Mouse (Mus musculus) hindbrain, embryonic 14.5 days (tissue): Measurements from ENCODE around the gene 4930404N11Rik. TPM values are rescaled to one million over a fixed set of nuclear protein-coding genes. Genes with fewer than 3 reads are reported as not detected.

Source experiments
- ATAC-seq: fragments of 200-750 bp; cut with Nextera tagmentation; 2 replicates; pipeline ENCODE4 v1.8.0; 2017; ENCODE audit warnings: moderate number of reproducible peaks, mild to moderate bottlenecking, moderate TSS enrichment, moderate library complexity; ENCODE audit not compliant: low FRiP score
- DNase-seq: peaks from one replicate; pipeline ENCODE4 v3.0.0-alpha.2; 2015; ENCODE audit warnings: low spot score
- H3K27ac ChIP-seq: fragments of 300-500 bp; sonication (generic); 2 replicates; pipeline ENCODE4 v1.5.1; 2014; ENCODE audit warnings: mild to moderate bottlenecking, moderate library complexity
- H3K27me3 ChIP-seq: fragments of 300-500 bp; sonication (generic); 2 replicates; pipeline ENCODE4 v1.6.1; 2014; ENCODE audit warnings: mild to moderate bottlenecking, low read length, mixed read lengths; ENCODE audit not compliant: control insufficient read depth, insufficient read depth
- H3K36me3 ChIP-seq: fragments of 300-500 bp; sonication (generic); replicated peaks from 2 replicates; pipeline ENCODE4 v1.6.1; 2014; ENCODE audit not compliant: control insufficient read depth, insufficient read depth
- H3K4me1 ChIP-seq: fragments of 300-500 bp; sonication (generic); replicated peaks from 2 replicates; pipeline ENCODE4 v1.6.1; 2014; ENCODE audit warnings: antibody characterized with exemption, low read length, mixed read lengths; ENCODE audit not compliant: control insufficient read depth, insufficient read depth
- H3K4me2 ChIP-seq: fragments of 300-500 bp; sonication (generic); replicated peaks from 2 replicates; pipeline ENCODE4 v1.6.1; 2014; ENCODE audit warnings: mild to moderate bottlenecking, moderate library complexity
- H3K4me3 ChIP-seq: fragments of 300-500 bp; sonication (generic); replicated peaks from 2 replicates; pipeline ENCODE4 v1.5.1; 2014; ENCODE audit warnings: mild to moderate bottlenecking, low read length
- H3K9ac ChIP-seq: fragments of 300-500 bp; sonication (generic); 2 replicates; pipeline ENCODE4 v1.6.1; 2014
- H3K9me3 ChIP-seq: fragments of 300-500 bp; sonication (generic); 2 replicates; pipeline ENCODE4 v1.6.1; 2016; ENCODE audit warnings: low read length; ENCODE audit not compliant: control insufficient read depth
- WGBS: fragments of 180-500 bp; shearing (Covaris S2); extraction: QIAGEN DNeasy Blood & Tissue Kit; methylation state at CpG from one replicate; pipeline ENCODE4 v1.1.7; 2014; 5-methylcytosine and 5-hydroxymethylcytosine counted together
- polyA plus RNA-seq: library from polyadenylated mRNA; unstranded; fragments of >200 nt; fragmentation: Nextera tagmentation; extraction: Ambion mirVana; gene quantifications from 2 replicates; pipeline ENCODE4 v1.2.1, GENCODE M21; 2014

The 4930404N11Rik gene
- polyA plus RNA-seq, 1 experiment from 2014 or later: 0.59 TPM

DNA sequence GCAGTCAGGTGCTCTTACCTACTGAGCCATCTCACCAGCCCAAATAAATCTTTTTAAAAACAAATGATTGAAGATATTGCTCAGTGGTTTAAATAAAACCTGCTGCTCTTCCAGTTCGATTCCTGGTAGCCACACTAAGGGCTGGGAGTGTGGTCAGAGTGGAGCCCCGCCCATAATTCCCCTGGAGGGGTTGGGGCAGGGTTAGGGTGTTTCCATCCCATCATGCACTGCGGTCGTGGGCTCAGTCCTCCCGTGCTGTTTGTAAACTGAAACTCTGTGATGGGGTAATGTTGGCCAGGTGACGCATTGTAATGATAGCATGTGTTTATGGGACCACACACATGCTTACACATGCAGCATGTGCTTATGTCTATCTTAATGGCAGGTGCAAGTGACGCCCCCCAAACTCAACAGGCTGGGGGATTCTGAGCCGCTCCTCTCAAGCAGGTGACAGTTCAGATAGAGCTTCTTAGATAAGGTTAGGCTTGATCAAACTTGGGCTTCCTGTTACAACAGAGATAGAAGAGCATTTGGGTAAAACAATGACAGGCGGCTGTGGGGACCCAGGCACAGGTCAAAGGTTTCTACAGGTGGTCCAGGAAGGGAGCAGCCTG lies 13.8 kb downstream of the 4930404N11Rik start:
- Histone ChIP-seq H3K27ac (no peak overlapping the region), H3K9me3 (no peaks in the 10 kb centered on the region), H3K9ac (no peak overlapping the region), H3K4me3 (no peak overlapping the region; the same call in 1 of the 2 replicates), H3K4me1 (peaks cover 11% of the 10 kb centered on the region), H3K36me3 (no peaks in the 10 kb centered on the region), H3K4me2 (no peak overlapping the region), H3K27me3 (peaks cover 7% of the 10 kb centered on the region)
- DNase-seq: no peak
- WGBS: 30% methylated on average over 9 of the region's 9 CpGs
- ATAC-seq: no peak

- Histone ChIP-seq H3K4me3 (peak within 1 kb of the TSS; percentile 61), H3K4me1 (peaks cover 10% of the 10 kb centered on the region; the same call in 1 of the 2 replicates), H3K27ac (0 out of 2 replicates have a peak within 1 kb of the TSS, but pooled peaks have one; percentile 43), H3K9me3 (no peaks in the 10 kb centered on the region), H3K9ac (peak within 1 kb of the TSS; percentile 62), H3K4me2 (peak within 1 kb of the TSS; percentile 89), H3K27me3 (peaks cover 10% of the 10 kb centered on the region), H3K36me3 (no peaks in the 10 kb centered on the region)
- ATAC-seq: peak; percentile 96
- DNase-seq: peak; percentile 98
- under 1% methylated on average over 54 of the region's 54 CpGs for WGBS
Observed at GRCm38 (mm10) chr10:81350351-81351063, 15.1 kb downstream of the 4930404N11Rik start, which contains the start of gene Hmg20b. Hmg20b (minus strand) TSS chr10:81350480.

DNA sequence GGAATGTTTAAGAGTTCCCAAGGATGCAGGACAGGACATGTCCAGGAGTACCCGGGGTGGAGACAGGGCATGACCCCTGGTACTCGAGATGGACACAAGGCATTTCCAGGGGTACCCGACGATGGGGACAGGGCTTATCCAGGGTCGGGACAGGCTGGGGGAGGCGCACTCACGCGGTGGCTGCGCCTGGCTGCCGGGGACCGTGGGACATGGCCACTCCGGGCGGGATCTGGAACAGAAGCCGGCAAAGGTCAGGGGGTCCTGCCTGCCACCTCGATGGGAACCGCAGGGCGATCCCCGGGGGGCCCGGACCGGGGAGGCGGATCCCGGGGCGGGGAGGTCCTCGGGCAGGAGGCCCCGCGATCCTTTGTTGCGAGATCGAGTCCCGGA lies 15.7 kb downstream of the 4930404N11Rik start:
- no peak overlapping the region for H3K27ac ChIP-seq
- H3K36me3 ChIP-seq: no peaks in the 10 kb centered on the region
- DNase-seq (no peak), ATAC-seq (peak; percentile 8; the same call in 1 of the 2 replicates)
- peak overlapping the region; percentile 61 for H3K4me3 ChIP-seq
- peak overlapping the region; percentile 89 for H3K4me2 ChIP-seq
- under 1% methylated on average over 29 of the region's 29 CpGs for WGBS
- H3K9me3 ChIP-seq: no peaks in the 10 kb centered on the region
- H3K9ac ChIP-seq: peak overlapping the region; percentile 62
- H3K4me1 ChIP-seq: peaks cover 10% of the 10 kb centered on the region; the same call in 1 of the 2 replicates
- H3K27me3 ChIP-seq: peaks cover 15% of the 10 kb centered on the region

DNA sequence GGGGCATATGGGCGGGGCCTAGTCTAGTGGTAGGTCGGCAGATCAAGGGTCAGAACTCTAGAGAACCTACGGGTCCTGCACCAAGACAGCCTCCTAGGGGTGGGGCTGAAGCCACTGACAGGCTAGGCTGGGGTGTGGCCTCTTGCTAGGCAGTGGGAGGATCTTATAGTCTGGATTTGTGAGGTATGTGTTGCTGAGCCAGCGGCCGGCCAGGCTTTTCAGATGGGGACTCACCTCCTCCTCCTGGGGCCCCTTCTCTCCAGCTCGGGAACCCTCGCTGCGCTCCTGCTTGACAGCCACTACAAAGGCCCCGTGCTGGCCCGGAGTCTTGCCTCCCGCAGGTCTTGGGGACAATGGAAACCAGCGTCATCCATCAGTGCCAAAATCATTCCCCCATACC lies 16.5 kb downstream of the 4930404N11Rik start:
- no peak for ATAC-seq
- Histone ChIP-seq H3K9ac (no peak overlapping the region), H3K4me2 (peak overlapping the region; percentile 89), H3K4me3 (peak overlapping the region; percentile 61), H3K27me3 (peaks cover 23% of the 10 kb centered on the region), H3K9me3 (no peaks in the 10 kb centered on the region), H3K4me1 (peaks cover 10% of the 10 kb centered on the region; the same call in 1 of the 2 replicates), H3K27ac (no peak overlapping the region), H3K36me3 (no peaks in the 10 kb centered on the region)
- no peak for DNase-seq
- WGBS: 10% methylated on average over 12 of the region's 12 CpGs

- ATAC-seq: no peak
- H3K9ac ChIP-seq: 0 out of 2 replicates have a peak overlapping the region, but pooled peaks have one; percentile 1
Observed at GRCm38 (mm10) chr10:81346453-81347067, 19.1 kb downstream of the 4930404N11Rik start.

GRCm38 (mm10) chr10:81345162-81345534 lies 20.5 kb downstream of the 4930404N11Rik start:
- peaks cover 55% of the 10 kb centered on the region for H3K27me3 ChIP-seq
- 85% methylated on average over 4 of the region's 4 CpGs for WGBS
- no peak overlapping the region for H3K9ac ChIP-seq
- H3K4me1 ChIP-seq: peaks cover 16% of the 10 kb centered on the region
- ATAC-seq (no peak), DNase-seq (no peak)
- H3K9me3 ChIP-seq: no peaks in the 10 kb centered on the region
- H3K4me2 ChIP-seq: no peak overlapping the region
- H3K36me3 ChIP-seq: no peaks in the 10 kb centered on the region
- H3K4me3 ChIP-seq: no peak overlapping the region
- no peak overlapping the region for H3K27ac ChIP-seq

More at GRCm38 (mm10) chr10:81346453-81347067, 19.1 kb downstream of the 4930404N11Rik start:
- 7% methylated on average over 54 of the region's 55 CpGs for WGBS
- H3K4me3 ChIP-seq: peak overlapping the region; percentile 24
- peak overlapping the region; percentile 48 for H3K4me2 ChIP-seq
- peaks cover 16% of the 10 kb centered on the region for H3K4me1 ChIP-seq
- H3K27me3 ChIP-seq: peaks cover 48% of the 10 kb centered on the region
- H3K36me3 ChIP-seq: no peaks in the 10 kb centered on the region
- H3K9me3 ChIP-seq: no peaks in the 10 kb centered on the region
- DNase-seq: peak; percentile 72
- no peak overlapping the region for H3K27ac ChIP-seq

DNA sequence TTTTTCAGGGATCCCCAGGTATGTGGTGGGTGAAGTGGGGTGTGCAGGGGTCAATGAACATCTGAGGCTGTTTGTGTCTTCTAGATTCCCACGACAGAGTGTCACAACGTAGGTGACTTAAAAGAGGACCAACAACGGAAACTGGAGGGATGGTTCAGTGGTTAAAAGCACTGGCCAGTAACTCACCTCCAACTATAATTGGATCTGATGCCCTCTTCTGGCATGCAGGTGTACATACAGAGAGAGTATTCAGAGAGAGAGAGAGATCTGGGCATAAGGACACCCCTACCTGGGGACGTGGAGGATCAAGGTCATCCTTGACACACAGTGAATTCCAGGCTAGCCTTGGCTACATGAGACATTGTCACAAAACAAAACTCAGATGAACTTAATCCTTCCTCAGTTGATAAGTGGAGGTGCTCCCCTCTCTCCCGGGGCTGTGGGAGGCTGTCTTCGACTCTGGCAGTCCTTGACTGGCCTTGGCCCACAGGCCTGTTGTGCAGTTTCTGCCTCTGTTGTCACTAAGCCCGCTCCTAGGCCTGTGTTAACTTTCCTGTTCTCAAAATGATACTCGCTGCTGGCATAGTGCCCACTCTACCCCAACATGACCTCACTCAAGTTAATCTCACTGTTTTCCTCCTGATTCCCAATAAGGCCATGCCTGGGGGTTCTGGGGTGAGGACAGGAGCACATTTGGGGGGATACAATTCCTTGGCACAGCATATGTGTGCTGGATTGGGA lies 21.0 kb downstream of the 4930404N11Rik start:
- H3K9ac ChIP-seq: no peak overlapping the region
- ATAC-seq (no peak), DNase-seq (no peak)
- peaks cover 55% of the 10 kb centered on the region for H3K27me3 ChIP-seq
- 57% methylated on average over 8 of the region's 8 CpGs for WGBS
- no peaks in the 10 kb centered on the region for H3K36me3 ChIP-seq
- H3K4me2 ChIP-seq: no peak overlapping the region
- no peaks in the 10 kb centered on the region for H3K9me3 ChIP-seq
- no peak overlapping the region for H3K27ac ChIP-seq
- no peak overlapping the region for H3K4me3 ChIP-seq
- H3K4me1 ChIP-seq: peaks cover 11% of the 10 kb centered on the region

GRCm38 (mm10) chr10:81342686-81343505 lies 22.7 kb downstream of the 4930404N11Rik start, which contains the start of gene Gipc3:
Gipc3 (minus strand) TSS chr10:81343266.
- Histone ChIP-seq H3K9ac (peak within 1 kb of the TSS; percentile 51), H3K4me3 (peak within 1 kb of the TSS; percentile 36), H3K27me3 (peaks cover 63% of the 10 kb centered on the region), H3K4me1 (peaks cover 6% of the 10 kb centered on the region), H3K4me2 (peak within 1 kb of the TSS; percentile 70), H3K36me3 (no peaks in the 10 kb centered on the region), H3K27ac (no peak within 1 kb of the TSS), H3K9me3 (no peaks in the 10 kb centered on the region)
- no peak for DNase-seq
- no peak for ATAC-seq
- WGBS: 5% methylated on average over 63 of the region's 67 CpGs
